Mouse (Mus musculus) C2C12 (cell line): ENCODE results near the gene Apoc2.

Source experiments
- CTCF ChIP-seq: IDR thresholded peaks from one replicate; pipeline ENCODE4 v1.5.1; 2011; ENCODE audit not compliant: control insufficient read depth, insufficient read depth, insufficient read length
- FOSL1 ChIP-seq: IDR thresholded peaks from one replicate; pipeline ENCODE4 v1.8.0; 2011; ENCODE audit warnings: mild to moderate bottlenecking, low read length; ENCODE audit not compliant: poor library complexity, insufficient read depth, severe bottlenecking
- MAX ChIP-seq: IDR thresholded peaks from one replicate; pipeline ENCODE4 v1.6.1; 2011; ENCODE audit warnings: mild to moderate bottlenecking, control low read depth
- MYOD1 ChIP-seq: IDR thresholded peaks from one replicate; pipeline ENCODE4 v1.6.1; 2011; ENCODE audit warnings: low read depth; ENCODE audit not compliant: control insufficient read depth, insufficient read length
- MYOG ChIP-seq: IDR thresholded peaks from one replicate; pipeline ENCODE4 v1.6.1; 2011; ENCODE audit not compliant: control insufficient read depth, insufficient read length; ENCODE audit errors: extremely low read depth
- USF1 ChIP-seq: IDR thresholded peaks from one replicate; pipeline ENCODE4 v1.6.1; 2011; ENCODE audit warnings: low read depth, mild to moderate bottlenecking, control low read depth, moderate library complexity

DNA sequence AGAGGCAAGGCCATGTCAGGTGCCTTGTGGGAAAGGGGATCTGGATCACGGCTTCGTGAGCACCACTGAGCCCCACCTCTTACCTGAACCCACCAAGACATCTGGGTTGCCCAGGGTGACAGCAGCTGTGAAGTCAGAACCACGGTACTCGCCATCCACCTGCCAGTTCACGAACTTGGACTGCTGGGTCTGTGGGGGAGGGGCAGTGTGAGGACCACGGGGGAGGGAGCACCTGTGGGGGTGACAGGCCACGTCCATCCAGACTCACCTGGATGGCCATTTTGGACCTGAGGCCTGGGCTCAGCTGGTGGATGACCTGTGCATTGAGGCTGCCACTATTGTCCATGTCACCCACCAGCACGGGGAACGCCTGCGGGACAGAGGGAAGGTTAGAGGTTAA lies 32.9 kb upstream of the Apoc2 start:
- TF ChIP-seq CTCF (no peak), USF1 (no peak), MYOG (no peak), FOSL1 (no peak), MAX (no peak), MYOD1 (no peak)
